ENCODE assay signal across 8 mouse cellular contexts in the genomic region with DNA sequence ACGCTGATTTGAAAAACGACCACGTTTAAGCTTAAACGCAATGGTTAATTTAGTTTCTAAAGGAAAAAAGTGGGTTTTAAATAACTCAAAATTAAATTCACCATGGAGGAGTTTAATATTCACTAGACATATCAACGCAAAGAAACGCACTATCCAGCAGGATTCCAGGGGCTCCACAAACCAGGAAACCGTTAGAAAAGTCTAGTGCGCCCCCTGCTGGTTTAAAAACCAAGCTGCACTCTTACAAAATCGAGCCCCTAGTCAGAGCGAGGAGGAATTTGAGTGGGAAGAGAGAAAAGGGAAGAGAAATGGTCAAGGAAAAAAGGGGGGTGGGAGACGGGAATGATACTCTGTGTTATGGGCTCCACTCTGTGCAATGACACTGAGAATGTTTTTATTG. TPM values are rescaled to one million over a fixed set of nuclear protein-coding genes. Genes with fewer than 3 reads are reported as not detected.
DNase-seq lines count a peak whose midpoint lies in the region; ATAC-seq and TF ChIP-seq lines count a peak whose summit lies in the region.

No protein-coding gene starts in this region.

- peaks cover 12% of the 10 kb centered on the region for H3K36me3 ChIP-seq in spleen, adult 2 months (ENCODE audit: control insufficient read depth, insufficient read depth, low read length)
- peaks cover 20% of the 10 kb centered on the region for H3K36me3 ChIP-seq in forebrain, embryonic 10.5 days (replicated peaks)
- no peaks in the 10 kb centered on the region for H3K36me3 ChIP-seq in hindbrain, postnatal 0 days (ENCODE audit: insufficient read depth, low read length)
- peaks cover 12% of the 10 kb centered on the region; the same call in 1 of the 2 replicates for H3K36me3 ChIP-seq in lung, postnatal 0 days (ENCODE audit: insufficient read depth, low read length)

- no peak overlapping the region for H3K9ac ChIP-seq in hindbrain, postnatal 0 days (replicated peaks; ENCODE audit: low read length)
- H3K9ac ChIP-seq in lung, postnatal 0 days (replicated peaks; ENCODE audit: low read depth) = no peak overlapping the region

- no peaks in the 10 kb centered on the region for H3K9me3 ChIP-seq in forebrain, embryonic 10.5 days
- H3K9me3 ChIP-seq in hindbrain, postnatal 0 days (ENCODE audit: low read length) = no peaks in the 10 kb centered on the region
- H3K9me3 ChIP-seq in lung, postnatal 0 days (ENCODE audit: low read length) = no peaks in the 10 kb centered on the region

- no peaks in the 10 kb centered on the region for H3K4me1 ChIP-seq in spleen, adult 2 months (ENCODE audit: control insufficient read depth, insufficient read depth, insufficient read length)
- H3K4me1 ChIP-seq in forebrain, embryonic 10.5 days = peaks cover 31% of the 10 kb centered on the region
- H3K4me1 ChIP-seq in hindbrain, postnatal 0 days (ENCODE audit: insufficient read depth, low read length) = peaks cover 5% of the 10 kb centered on the region; the same call in 1 of the 2 replicates
- no peaks in the 10 kb centered on the region for H3K4me1 ChIP-seq in lung, postnatal 0 days (ENCODE audit: insufficient read depth, low read depth, low read length)

- peak; percentile 36; the same call in 1 of the 2 replicates for TF ChIP-seq CTCF in spleen, adult 2 months (IDR thresholded peaks at IDR 0.05; ENCODE audit: extremely low read depth, insufficient read depth, insufficient read length, insufficient replicate concordance)
- TF ChIP-seq CTCF in hindbrain, postnatal 0 days (IDR thresholded peaks at IDR 0.05; ENCODE audit: low read depth) = peak; percentile 78
- peak; percentile 76 for TF ChIP-seq CTCF in lung, postnatal 0 days (IDR thresholded peaks at IDR 0.05)

- 37% methylated on average over 11 of the region's 11 CpGs for WGBS in spleen, adult 2 months
- 25% methylated on average over 11 of the region's 11 CpGs for WGBS in forebrain, embryonic 10.5 days
- 23% methylated on average over 11 of the region's 11 CpGs for WGBS in hindbrain, postnatal 0 days
- 21% methylated on average over 11 of the region's 11 CpGs for WGBS in lung, postnatal 0 days

- no peak for TF ChIP-seq EP300 in lung, postnatal 0 days (IDR thresholded peaks at IDR 0.05)

- no peaks in the 10 kb centered on the region for H3K27me3 ChIP-seq in spleen, adult 2 months (ENCODE audit: control insufficient read depth, insufficient read depth, low read length)
- peaks cover 8% of the 10 kb centered on the region for H3K27me3 ChIP-seq in forebrain, embryonic 10.5 days (ENCODE audit: poor library complexity, severe bottlenecking)
- no peaks in the 10 kb centered on the region for H3K27me3 ChIP-seq in hindbrain, postnatal 0 days (ENCODE audit: insufficient read depth, low read length)
- H3K27me3 ChIP-seq in lung, postnatal 0 days (replicated peaks; ENCODE audit: insufficient read depth, low read length) = no peaks in the 10 kb centered on the region

- no peak overlapping the region for H3K27ac ChIP-seq in spleen, adult 2 months (ENCODE audit: insufficient read depth, low read length)
- no peak overlapping the region for H3K27ac ChIP-seq in forebrain, embryonic 10.5 days
- H3K27ac ChIP-seq in hindbrain, postnatal 0 days = no peak overlapping the region
- no peak overlapping the region for H3K27ac ChIP-seq in lung, postnatal 0 days (ENCODE audit: low read length)

- ATAC-seq in hindbrain, postnatal 0 days = no peak
- ATAC-seq in lung, postnatal 0 days = peak; percentile 59

- H3K4me2 ChIP-seq in hindbrain, postnatal 0 days (ENCODE audit: low read depth, low read length) = peak overlapping the region; percentile 42
- peak overlapping the region; percentile 20; the same call in 1 of the 2 replicates for H3K4me2 ChIP-seq in lung, postnatal 0 days (replicated peaks; ENCODE audit: low read depth, low read length)

- DNase-seq in adrenal gland, postnatal 25 days = peak; percentile 37
- no peak for DNase-seq in adrenal gland, postnatal 4 days (ENCODE audit: low spot score in 2 of 2)
- no peak for DNase-seq in spleen, adult 2 months (ENCODE audit: low read depth in 1 of 2, low spot score in 2 of 2)
- DNase-seq in spleen, postnatal 36 days (ENCODE audit: low spot score in 2 of 2) = no peak
- DNase-seq in forebrain, embryonic 10.5 days (ENCODE audit: extremely low spot score, low spot score) = peak; percentile 63
- DNase-seq in hindbrain, postnatal 0 days (ENCODE audit: low spot score) = peak; percentile 85
- peak; percentile 74 for DNase-seq in lung, postnatal 0 days (ENCODE audit: low spot score)
- peak; percentile 48 for DNase-seq in retina, postnatal 7 days (ENCODE audit: low read depth, low spot score)

- TF ChIP-seq POLR2A in spleen, adult 2 months (IDR thresholded peaks at IDR 0.05; ENCODE audit: low read depth, low read length) = no peak

- no peak overlapping the region for H3K4me3 ChIP-seq in spleen, adult 2 months (ENCODE audit: extremely low read depth, insufficient read depth, insufficient read length)
- H3K4me3 ChIP-seq in forebrain, embryonic 10.5 days = no peak overlapping the region
- H3K4me3 ChIP-seq in hindbrain, postnatal 0 days (ENCODE audit: low read length) = no peak overlapping the region
- H3K4me3 ChIP-seq in lung, postnatal 0 days (ENCODE audit: low read depth, low read length) = no peak overlapping the region

RNA-seq across cellular contexts. Expression of a gene that starts 14.0 kb away (rescaled TPM):
- 1.4 and 4.4 TPM in 2 replicates for total RNA-seq in adrenal gland, postnatal 25 days (2021)
- total RNA-seq in adrenal gland, postnatal 4 days (2021) = 10 to 100 TPM in 1 of 2 experiments, under 1 TPM in 1; 0.98 to 17.2 TPM
- polyA plus RNA-seq in spleen, adult 2 months (2012; rRNA removed) = 0.07 and 0.21 TPM in 2 replicates
- not detected in 2 replicates for polyA plus RNA-seq in forebrain, embryonic 10.5 days (2016; fragmentation: Nextera tagmentation; extraction: Ambion mirVana)
- 0.21 TPM in 1 of 2 replicates, not detected in the other for total RNA-seq in hindbrain, postnatal 0 days (2014; rRNA removed)
- polyA plus RNA-seq in hindbrain, postnatal 0 days (2015; fragmentation: Nextera tagmentation; extraction: Ambion mirVana) = 0.25 and 0.33 TPM in 2 replicates
- 0.11 and 0.13 TPM in 2 replicates for polyA plus RNA-seq in lung, postnatal 0 days (2015; fragmentation: Nextera tagmentation; extraction: Ambion mirVana)

RNA-seq across cellular contexts. Expression of a gene that starts 21.2 kb away (rescaled TPM):
- 257 and 310 TPM in 2 replicates for total RNA-seq in adrenal gland, postnatal 25 days (2021)
- total RNA-seq in adrenal gland, postnatal 4 days (2021) = 100 to 1,000 TPM; 259 to 308 TPM
- 52.4 and 66.1 TPM in 2 replicates for polyA plus RNA-seq in spleen, adult 2 months (2012; rRNA removed)
- 78.1 and 82.6 TPM in 2 replicates for polyA plus RNA-seq in forebrain, embryonic 10.5 days (2016; fragmentation: Nextera tagmentation; extraction: Ambion mirVana)
- total RNA-seq in hindbrain, postnatal 0 days (2014; rRNA removed) = 56.6 and 62.1 TPM in 2 replicates
- 151 TPM in 2 replicates for polyA plus RNA-seq in hindbrain, postnatal 0 days (2015; fragmentation: Nextera tagmentation; extraction: Ambion mirVana)
- polyA plus RNA-seq in lung, postnatal 0 days (2015; fragmentation: Nextera tagmentation; extraction: Ambion mirVana) = 213 and 222 TPM in 2 replicates

RNA-seq across cellular contexts. Expression of a gene that starts 57.9 kb away (rescaled TPM):
- 20.8 and 24.7 TPM in 2 replicates for total RNA-seq in adrenal gland, postnatal 25 days (2021)
- 10 to 100 TPM; 31.8 to 32.5 TPM for total RNA-seq in adrenal gland, postnatal 4 days (2021)
- polyA plus RNA-seq in spleen, adult 2 months (2012; rRNA removed) = 1.9 and 2.1 TPM in 2 replicates
- polyA plus RNA-seq in forebrain, embryonic 10.5 days (2016; fragmentation: Nextera tagmentation; extraction: Ambion mirVana) = 0.56 and 0.58 TPM in 2 replicates
- total RNA-seq in hindbrain, postnatal 0 days (2014; rRNA removed) = 4.2 and 6.6 TPM in 2 replicates
- polyA plus RNA-seq in hindbrain, postnatal 0 days (2015; fragmentation: Nextera tagmentation; extraction: Ambion mirVana) = 1.1 TPM in 2 replicates
- polyA plus RNA-seq in lung, postnatal 0 days (2015; fragmentation: Nextera tagmentation; extraction: Ambion mirVana) = 4.0 and 4.6 TPM in 2 replicates

Comparison
In these comparisons a context has a peak if more than half of its experiments do, and no peak if none do; other contexts are left out.
1. DNase-seq: peak in adrenal gland, postnatal 25 days (single experiment), forebrain, embryonic 10.5 days (single experiment), hindbrain, postnatal 0 days (single experiment), lung, postnatal 0 days (single experiment) and retina, postnatal 7 days (single experiment); none in adrenal gland, postnatal 4 days (0 of 2), spleen, adult 2 months (0 of 2) and spleen, postnatal 36 days (0 of 2).
2. Peak in every context shown above with its lines, with median percentiles within 50 percentile points of each other: CTCF ChIP-seq.